Mouse (Mus musculus) neural tube, embryonic 12.5 days (tissue): ENCODE results near the gene Aplnr. TPM values are rescaled to one million over a fixed set of nuclear protein-coding genes. Genes with fewer than 3 reads are reported as not detected.

Experiments used
- ATAC-seq: fragments of 200-750 bp; cut with Nextera tagmentation; 2 replicates; pipeline ENCODE4 v1.8.0; 2017; ENCODE audit warnings: low read depth, mild to moderate bottlenecking, moderate TSS enrichment, moderate library complexity; ENCODE audit not compliant: low FRiP score
- H3K27ac ChIP-seq: fragments of 300-500 bp; sonication (generic); 2 replicates; pipeline ENCODE4 v1.5.1; 2016
- H3K27me3 ChIP-seq: fragments of 300-500 bp; sonication (generic); replicated peaks from 2 replicates; pipeline ENCODE4 v1.6.1; 2016; ENCODE audit warnings: mild to moderate bottlenecking
- H3K36me3 ChIP-seq: fragments of 300-500 bp; sonication (generic); 2 replicates; pipeline ENCODE4 v1.6.1; 2016; ENCODE audit warnings: mild to moderate bottlenecking
- H3K4me1 ChIP-seq: fragments of 300-500 bp; sonication (generic); 2 replicates; pipeline ENCODE4 v1.6.1; 2016
- H3K4me2 ChIP-seq: fragments of 300-500 bp; sonication (generic); replicated peaks from 2 replicates; pipeline ENCODE4 v1.6.1; 2016; ENCODE audit warnings: mild to moderate bottlenecking
- H3K4me3 ChIP-seq: fragments of 300-500 bp; sonication (generic); 2 replicates; pipeline ENCODE4 v1.5.1; 2016
- H3K9ac ChIP-seq: fragments of 300-500 bp; sonication (generic); 2 replicates; pipeline ENCODE4 v1.6.1; 2016; ENCODE audit warnings: mild to moderate bottlenecking
- H3K9me3 ChIP-seq: fragments of 300-500 bp; sonication (generic); 2 replicates; pipeline ENCODE4 v1.6.1; 2016; ENCODE audit warnings: mild to moderate bottlenecking
- WGBS: fragments of 180-500 bp; shearing (Covaris S2); methylation state at CpG from one replicate; pipeline ENCODE4 v1.1.7; 2016; 5-methylcytosine and 5-hydroxymethylcytosine counted together
- polyA plus RNA-seq: library from polyadenylated mRNA; unstranded; fragments of >200 nt; fragmentation: Nextera tagmentation; extraction: Ambion mirVana; gene quantifications from 2 replicates; pipeline ENCODE4 v1.2.1, GENCODE M21; 2016

The Aplnr gene
- polyA plus RNA-seq, 1 experiment from 2014 or later, result 42.3 TPM

GRCm38 (mm10) chr2:85163311-85164047 lies 27.5 kb downstream of the Aplnr start:
- H3K9ac ChIP-seq, result no peak overlapping the region
- 43% methylated on average over 7 of the region's 7 CpGs for WGBS
- no peak for ATAC-seq
- no peak overlapping the region for H3K27ac ChIP-seq
- no peak overlapping the region for H3K4me3 ChIP-seq
- H3K36me3 ChIP-seq, result no peaks in the 10 kb centered on the region
- no peaks in the 10 kb centered on the region for H3K9me3 ChIP-seq
- H3K4me2 ChIP-seq, result no peak overlapping the region
- H3K4me1 ChIP-seq, result peaks cover 18% of the 10 kb centered on the region
- H3K27me3 ChIP-seq, result no peaks in the 10 kb centered on the region

- 76% methylated on average over 1 of the region's 1 CpGs for WGBS
- Histone ChIP-seq H3K4me1 (no peaks in the 10 kb centered on the region), H3K27me3 (no peaks in the 10 kb centered on the region), H3K9me3 (no peaks in the 10 kb centered on the region), H3K36me3 (no peaks in the 10 kb centered on the region), H3K9ac (no peak overlapping the region), H3K27ac (no peak overlapping the region), H3K4me2 (no peak overlapping the region), H3K4me3 (no peak overlapping the region)
- no peak for ATAC-seq
Observed at GRCm38 (mm10) chr2:85167624-85168023, 31.6 kb downstream of the Aplnr start.

- Histone ChIP-seq H3K36me3 (no peaks in the 10 kb centered on the region), H3K9me3 (no peaks in the 10 kb centered on the region), H3K27ac (no peak overlapping the region), H3K9ac (no peak overlapping the region), H3K27me3 (no peaks in the 10 kb centered on the region), H3K4me3 (no peak overlapping the region), H3K4me2 (no peak overlapping the region), H3K4me1 (no peaks in the 10 kb centered on the region)
- ATAC-seq, result no peak
- WGBS, result 100% methylated on average over 1 of the region's 1 CpGs
Observed at GRCm38 (mm10) chr2:85168327-85168726, 32.3 kb downstream of the Aplnr start.

GRCm38 (mm10) chr2:85172071-85172762 lies 36.2 kb downstream of the Aplnr start:
- H3K27ac ChIP-seq, result no peak overlapping the region
- H3K27me3 ChIP-seq, result no peaks in the 10 kb centered on the region
- no peaks in the 10 kb centered on the region for H3K4me1 ChIP-seq
- H3K9ac ChIP-seq, result no peak overlapping the region
- 76% methylated on average over 3 of the region's 3 CpGs for WGBS
- no peaks in the 10 kb centered on the region for H3K36me3 ChIP-seq
- no peak overlapping the region for H3K4me2 ChIP-seq
- H3K9me3 ChIP-seq, result no peaks in the 10 kb centered on the region
- no peak overlapping the region for H3K4me3 ChIP-seq
- no peak for ATAC-seq

GRCm38 (mm10) chr2:85172763-85173103 lies 36.7 kb downstream of the Aplnr start:
- Histone ChIP-seq H3K36me3 (no peaks in the 10 kb centered on the region), H3K27me3 (no peaks in the 10 kb centered on the region), H3K4me1 (no peaks in the 10 kb centered on the region), H3K4me2 (no peak overlapping the region), H3K4me3 (no peak overlapping the region), H3K9me3 (no peaks in the 10 kb centered on the region), H3K9ac (no peak overlapping the region), H3K27ac (no peak overlapping the region)
- 80% methylated on average over 2 of the region's 2 CpGs for WGBS
- no peak for ATAC-seq

GRCm38 (mm10) chr2:85173545-85173944 lies 37.5 kb downstream of the Aplnr start:
- no peaks in the 10 kb centered on the region for H3K9me3 ChIP-seq
- H3K4me3 ChIP-seq, result no peak overlapping the region
- H3K27me3 ChIP-seq, result no peaks in the 10 kb centered on the region
- no peak for ATAC-seq
- no peak overlapping the region for H3K4me2 ChIP-seq
- no peaks in the 10 kb centered on the region for H3K4me1 ChIP-seq
- 62% methylated on average over 6 of the region's 6 CpGs for WGBS
- H3K27ac ChIP-seq, result no peak overlapping the region
- no peak overlapping the region for H3K9ac ChIP-seq
- no peaks in the 10 kb centered on the region for H3K36me3 ChIP-seq

- Histone ChIP-seq H3K4me2 (no peak overlapping the region), H3K9ac (no peak overlapping the region), H3K4me1 (no peaks in the 10 kb centered on the region), H3K36me3 (no peaks in the 10 kb centered on the region), H3K27me3 (no peaks in the 10 kb centered on the region), H3K4me3 (no peak overlapping the region), H3K9me3 (no peaks in the 10 kb centered on the region), H3K27ac (no peak overlapping the region)
- ATAC-seq, result no peak
- 78% methylated on average over 4 of the region's 4 CpGs for WGBS
Observed at GRCm38 (mm10) chr2:85178139-85178800, 42.2 kb downstream of the Aplnr start.

GRCm38 (mm10) chr2:85187582-85188151 lies 51.6 kb downstream of the Aplnr start:
- no peak overlapping the region for H3K4me2 ChIP-seq
- no peak overlapping the region for H3K9ac ChIP-seq
- H3K36me3 ChIP-seq, result no peaks in the 10 kb centered on the region
- no peak overlapping the region for H3K27ac ChIP-seq
- no peaks in the 10 kb centered on the region for H3K9me3 ChIP-seq
- no peak overlapping the region for H3K4me3 ChIP-seq
- 92% methylated on average over 6 of the region's 6 CpGs for WGBS
- ATAC-seq, result no peak
- H3K27me3 ChIP-seq, result no peaks in the 10 kb centered on the region
- no peaks in the 10 kb centered on the region for H3K4me1 ChIP-seq

Other genes starting within 250 kb of the Aplnr start
- 9.5 and 14.7 TPM in 2 replicates for gene Rtn4rl2, start 249.5 kb upstream of the Aplnr start, polyA plus RNA-seq
- 14.9 and 15.9 TPM in 2 replicates for gene Slc43a3, start 199.6 kb upstream of the Aplnr start, polyA plus RNA-seq
- 0.83 and 1.3 TPM in 2 replicates for gene Prg2, start 155.8 kb upstream of the Aplnr start, polyA plus RNA-seq
- gene Prg3, start 148.0 kb upstream of the Aplnr start, polyA plus RNA-seq, result 0.46 TPM in 1 of 2 replicates, not detected in the other
- gene Ssrp1, start 99.0 kb upstream of the Aplnr start, polyA plus RNA-seq, result 237 and 239 TPM in 2 replicates
- 40.0 and 51.0 TPM in 2 replicates for gene P2rx3, start 98.8 kb upstream of the Aplnr start, polyA plus RNA-seq
- 30.1 and 32.2 TPM in 2 replicates for gene Tnks1bp1, start 88.2 kb upstream of the Aplnr start, polyA plus RNA-seq
- gene Lrrc55, start 61.0 kb downstream of the Aplnr start, polyA plus RNA-seq, result 2.1 and 2.9 TPM in 2 replicates
- gene Olfr987, start 203.1 kb downstream of the Aplnr start, polyA plus RNA-seq, result not detected in 2 replicates
- not detected in 2 replicates for gene Olfr988, start 227.0 kb downstream of the Aplnr start, polyA plus RNA-seq